8 mouse cellular contexts compared by ENCODE assay signal in the genomic region with DNA sequence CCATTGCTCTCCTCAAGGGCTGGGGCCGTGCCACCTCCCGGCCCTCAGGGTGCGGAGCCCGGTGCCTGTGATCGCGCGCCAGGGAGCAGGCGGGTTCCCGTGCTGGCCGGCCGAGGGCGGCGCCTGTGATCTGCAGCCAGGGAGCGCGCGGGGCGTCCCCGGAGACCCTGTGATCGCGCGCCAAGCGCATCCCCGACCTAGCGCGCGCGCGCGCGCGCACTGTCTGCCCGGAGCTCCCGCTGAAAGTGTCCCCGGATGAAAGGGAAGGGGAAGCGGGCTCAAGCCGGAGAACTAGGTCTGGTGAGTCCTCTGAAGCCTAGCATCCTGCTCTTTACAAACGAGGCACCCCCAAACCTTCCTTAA.
DNase-seq lines count a peak whose midpoint lies in the region; ATAC-seq lines count a peak whose summit lies in the region.

No protein-coding gene starts in this region.

- H3K27me3 ChIP-seq in megakaryocyte, embryonic 14.5 days (replicated peaks) = peaks cover 39% of the 10 kb centered on the region
- H3K27me3 ChIP-seq in embryonic facial prominence, embryonic 15.5 days = peaks cover 23% of the 10 kb centered on the region
- peaks cover 58% of the 10 kb centered on the region for H3K27me3 ChIP-seq in hindbrain, embryonic 13.5 days
- H3K27me3 ChIP-seq in neural tube, embryonic 14.5 days (ENCODE audit: control insufficient read depth, insufficient read depth, low read length) = peaks cover 8% of the 10 kb centered on the region; the same call in 1 of the 2 replicates

- no peaks in the 10 kb centered on the region for H3K36me3 ChIP-seq in megakaryocyte, embryonic 14.5 days (replicated peaks; ENCODE audit: low read length)
- H3K36me3 ChIP-seq in embryonic facial prominence, embryonic 15.5 days = no peaks in the 10 kb centered on the region
- no peaks in the 10 kb centered on the region for H3K36me3 ChIP-seq in hindbrain, embryonic 13.5 days
- no peaks in the 10 kb centered on the region for H3K36me3 ChIP-seq in neural tube, embryonic 14.5 days (ENCODE audit: control insufficient read depth, insufficient read depth, low read length)

- under 1% methylated on average over 37 of the region's 37 CpGs for WGBS in embryonic facial prominence, embryonic 15.5 days
- WGBS in hindbrain, embryonic 13.5 days = under 1% methylated on average over 36 of the region's 37 CpGs
- WGBS in neural tube, embryonic 14.5 days = 2% methylated on average over 36 of the region's 37 CpGs

- peak overlapping the region; percentile 83 for H3K4me3 ChIP-seq in megakaryocyte, embryonic 14.5 days (replicated peaks)
- peak overlapping the region; percentile 52 for H3K4me3 ChIP-seq in embryonic facial prominence, embryonic 15.5 days (replicated peaks)
- H3K4me3 ChIP-seq in hindbrain, embryonic 13.5 days = peak overlapping the region; percentile 56
- peak overlapping the region; percentile 47 for H3K4me3 ChIP-seq in neural tube, embryonic 14.5 days (ENCODE audit: low read depth, low read length)

- peaks cover 17% of the 10 kb centered on the region for H3K9me3 ChIP-seq in megakaryocyte, embryonic 14.5 days
- no peaks in the 10 kb centered on the region for H3K9me3 ChIP-seq in embryonic facial prominence, embryonic 15.5 days (replicated peaks)
- H3K9me3 ChIP-seq in hindbrain, embryonic 13.5 days = no peaks in the 10 kb centered on the region
- H3K9me3 ChIP-seq in neural tube, embryonic 14.5 days (ENCODE audit: control insufficient read depth, low read length) = no peaks in the 10 kb centered on the region

- peaks cover 8% of the 10 kb centered on the region for H3K4me1 ChIP-seq in megakaryocyte, embryonic 14.5 days
- H3K4me1 ChIP-seq in embryonic facial prominence, embryonic 15.5 days = peaks cover 15% of the 10 kb centered on the region
- peaks cover 21% of the 10 kb centered on the region for H3K4me1 ChIP-seq in hindbrain, embryonic 13.5 days (replicated peaks)
- H3K4me1 ChIP-seq in neural tube, embryonic 14.5 days (ENCODE audit: control insufficient read depth, insufficient read depth, low read length) = peaks cover 10% of the 10 kb centered on the region

- H3K4me2 ChIP-seq in embryonic facial prominence, embryonic 15.5 days (replicated peaks) = peak overlapping the region; percentile 96
- H3K4me2 ChIP-seq in hindbrain, embryonic 13.5 days = peak overlapping the region; percentile 99
- peak overlapping the region; percentile 96 for H3K4me2 ChIP-seq in neural tube, embryonic 14.5 days (ENCODE audit: low read depth, low read length)

- no peak overlapping the region for H3K27ac ChIP-seq in embryonic facial prominence, embryonic 15.5 days (replicated peaks)
- no peak overlapping the region for H3K27ac ChIP-seq in hindbrain, embryonic 13.5 days
- H3K27ac ChIP-seq in neural tube, embryonic 14.5 days (ENCODE audit: low read depth, low read length) = no peak overlapping the region

- ATAC-seq in megakaryocyte, adult 5-6 weeks (ENCODE audit: poor library complexity, severe bottlenecking) = no peak
- peak; percentile 67 for ATAC-seq in embryonic facial prominence, embryonic 15.5 days (ENCODE audit: insufficient number of reproducible peaks, low FRiP score, low TSS enrichment, low read depth)
- ATAC-seq in hindbrain, embryonic 13.5 days (ENCODE audit: low FRiP score) = peak; percentile 82
- ATAC-seq in neural tube, embryonic 14.5 days (ENCODE audit: low read depth) = peak; percentile 73; the same call in 1 of the 2 replicates

- H3K9ac ChIP-seq in embryonic facial prominence, embryonic 15.5 days = no peak overlapping the region; the same call in 1 of the 2 replicates
- H3K9ac ChIP-seq in hindbrain, embryonic 13.5 days = peak overlapping the region; percentile 69
- peak overlapping the region; percentile 33 for H3K9ac ChIP-seq in neural tube, embryonic 14.5 days (replicated peaks; ENCODE audit: low read depth, low read length)

- DNase-seq in liver (peak; percentile 25), adipocyte (ENCODE audit: low spot score) (no peak)
- no peak for DNase-seq in cerebellum, adult 11 months
